Mouse (Mus musculus) lung, postnatal 25 days (tissue): ENCODE measurements around the gene Rnf222.

Source experiments
- DNase-seq: peaks from one replicate; pipeline ENCODE4 v3.0.0; 2022; ENCODE audit warnings: low spot score

Gene Rnf222

GRCm38 (mm10) chr11:68890625-68891024 lies 2.3 kb downstream of the Rnf222 start:
- no peak for DNase-seq

GRCm38 (mm10) chr11:68891823-68892222 lies 3.5 kb downstream of the Rnf222 start:
- no peak for DNase-seq

GRCm38 (mm10) chr11:68892233-68892832 lies 4.0 kb downstream of the Rnf222 start:
- no peak for DNase-seq

DNA sequence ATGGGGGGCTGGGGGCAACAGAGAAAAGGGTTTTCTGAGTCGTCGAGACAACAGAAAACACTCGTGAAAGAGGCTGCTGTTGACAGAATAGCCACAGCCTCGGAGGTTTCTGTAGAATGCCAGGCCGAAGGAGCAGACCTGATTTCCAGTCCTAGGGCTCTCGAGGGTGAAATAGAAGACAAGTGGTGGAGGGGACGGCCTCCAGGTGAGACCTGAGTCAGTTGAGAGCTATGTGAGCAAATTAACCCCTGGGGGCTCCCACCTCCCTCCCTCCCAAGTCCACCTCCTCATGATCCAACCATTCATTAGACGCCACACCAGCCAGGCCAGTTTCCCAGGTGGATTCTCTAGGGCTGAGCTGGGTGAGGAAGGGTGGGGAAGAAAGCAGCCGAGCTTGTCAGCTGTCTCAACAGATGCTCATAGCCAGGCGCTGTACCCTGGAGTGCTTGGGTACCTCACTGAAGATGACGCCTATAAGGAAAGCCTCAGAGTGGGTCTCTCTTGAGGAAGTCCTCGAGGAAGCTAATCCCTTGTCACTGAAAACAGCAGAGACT lies 5.6 kb downstream of the Rnf222 start:
- no peak for DNase-seq

DNA sequence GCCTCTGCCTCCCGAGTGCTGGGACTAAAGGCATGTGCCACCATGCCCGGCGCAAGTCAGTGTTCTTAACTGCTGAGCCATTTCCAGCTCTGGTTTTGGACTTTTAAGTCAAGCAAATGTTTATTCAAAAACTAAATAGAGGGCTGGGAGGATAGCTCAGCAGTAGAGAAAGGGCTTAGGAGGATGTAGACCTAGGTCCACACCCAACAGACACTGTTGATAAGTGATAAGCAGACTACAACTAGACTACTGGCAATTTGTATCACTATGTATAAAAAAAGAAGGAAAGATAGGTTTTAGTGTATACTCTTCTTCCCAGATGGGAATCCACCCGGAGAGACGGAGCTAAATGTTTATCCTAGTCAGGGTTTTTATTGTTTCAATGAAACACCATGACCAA lies 7.9 kb downstream of the Rnf222 start:
- DNase-seq: no peak

DNA sequence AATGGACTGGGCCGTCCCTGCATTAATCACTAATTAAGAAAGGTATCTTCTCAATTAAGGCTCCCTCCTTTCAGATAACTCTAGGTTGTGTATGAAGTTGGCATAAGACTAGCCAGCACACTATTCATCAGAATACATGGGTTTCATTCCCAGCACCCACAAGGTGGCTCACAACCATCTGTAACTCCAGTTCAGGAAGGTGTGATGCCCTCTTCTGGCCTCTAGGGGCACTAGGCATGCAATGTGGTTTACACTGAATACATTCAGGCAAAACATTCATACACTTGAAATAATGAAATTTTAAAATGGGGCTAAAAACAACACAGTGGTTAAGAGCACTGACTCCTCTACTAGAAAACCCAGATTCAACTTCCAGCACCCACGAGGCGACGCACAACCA lies 8.8 kb downstream of the Rnf222 start:
- DNase-seq: peak; percentile 42

- no peak for DNase-seq
Observed at GRCm38 (mm10) chr11:68897838-68898237, 9.5 kb downstream of the Rnf222 start.

DNA sequence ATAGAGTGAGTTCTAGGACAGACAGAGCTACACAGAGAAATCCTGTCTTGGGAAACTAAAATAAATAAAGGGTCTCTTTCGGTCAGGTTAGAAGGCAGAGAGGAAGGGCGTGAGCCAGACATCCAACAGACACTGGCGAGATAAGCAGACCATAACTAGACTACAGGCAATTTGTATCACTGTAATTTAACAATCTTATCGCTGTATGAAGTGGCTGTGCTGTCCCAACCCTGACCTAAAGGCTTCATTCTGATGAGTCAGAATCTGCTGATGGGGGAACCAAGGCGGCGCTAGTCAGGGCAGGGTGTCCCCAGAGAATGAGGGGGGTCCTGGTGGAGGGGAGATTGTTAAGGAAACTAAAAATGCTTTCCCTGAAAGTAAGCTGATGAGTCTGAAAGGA lies 10.4 kb downstream of the Rnf222 start:
- no peak for DNase-seq

- DNase-seq: no peak
Observed at GRCm38 (mm10) chr11:68899815-68900214, 11.5 kb downstream of the Rnf222 start.

DNA sequence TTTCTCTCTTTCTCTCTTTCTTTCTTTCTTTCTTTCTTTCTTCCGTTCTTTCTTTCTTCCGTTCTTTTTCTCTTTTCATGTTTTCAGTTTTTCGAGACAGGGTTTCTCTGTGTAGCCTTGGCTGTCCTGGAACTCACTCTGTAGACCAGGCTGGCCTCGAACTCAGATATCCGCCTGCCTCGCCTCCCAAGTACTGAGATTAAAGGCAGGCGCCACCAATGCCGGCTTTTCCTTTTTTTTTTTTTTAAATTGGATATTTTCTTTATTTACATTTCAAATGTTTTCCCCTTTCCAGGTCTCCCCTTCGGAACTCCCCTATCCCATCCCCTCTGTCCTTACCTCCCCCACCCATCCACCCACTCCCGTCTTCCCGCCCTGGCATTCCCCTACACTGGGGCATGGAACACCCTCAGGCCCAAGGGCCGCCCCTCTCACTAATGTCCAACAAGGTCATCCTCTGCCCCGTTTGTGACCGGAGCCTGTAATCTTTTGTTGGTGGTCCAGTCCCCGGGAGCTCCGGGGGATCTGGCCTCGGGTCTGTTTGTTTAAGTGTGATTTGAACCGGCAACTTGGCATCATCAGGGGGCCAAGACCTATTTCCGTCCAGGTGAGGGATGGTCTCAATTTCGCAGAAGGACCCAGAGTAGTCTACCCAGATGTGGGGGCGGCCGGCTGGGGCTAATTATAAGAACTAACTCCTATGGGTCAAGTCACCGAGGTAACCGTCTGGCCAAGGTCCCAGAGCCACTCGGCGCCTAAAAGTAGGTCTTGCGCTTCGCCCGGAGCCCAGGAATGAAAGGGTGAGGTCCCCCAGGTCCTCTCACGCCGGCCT lies 12.4 kb downstream of the Rnf222 start:
- no peak for DNase-seq

DNA sequence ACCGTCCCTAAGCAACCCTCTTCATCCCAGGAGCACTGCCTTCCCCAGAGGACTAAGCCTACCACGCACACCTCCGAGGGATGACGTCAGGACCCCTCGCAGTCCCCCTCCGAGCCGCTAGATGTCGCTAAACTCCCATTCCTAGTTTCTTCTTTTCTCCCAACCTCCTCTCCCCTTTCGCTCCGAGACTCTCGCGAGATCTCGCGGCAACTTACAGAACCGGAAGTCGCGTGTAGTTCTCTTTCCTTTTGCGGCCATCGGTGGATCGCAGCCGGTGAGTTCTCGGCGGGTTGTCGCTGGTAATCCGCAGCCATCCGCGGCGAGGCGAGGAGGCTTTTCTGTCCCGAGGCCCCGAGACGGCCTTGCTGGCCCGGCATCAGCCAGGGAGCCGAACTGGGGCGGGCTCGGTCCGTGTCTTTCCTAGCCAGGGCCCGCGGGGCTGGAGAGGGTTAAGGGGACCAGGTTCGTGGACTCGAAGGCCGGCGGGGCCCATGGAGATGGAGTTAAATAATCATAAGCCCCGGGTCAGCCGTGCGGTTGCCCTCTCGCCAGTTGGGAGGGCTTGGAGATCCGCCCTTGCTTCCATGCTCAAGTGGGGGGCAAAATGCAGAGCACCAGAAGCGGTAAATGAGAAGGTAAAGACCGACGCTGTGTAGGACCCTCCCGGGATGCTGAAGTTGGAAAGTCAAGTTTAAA lies 13.1 kb downstream of the Rnf222 start, which contains the start of gene Rpl26:
Rpl26 (plus strand) TSS at position 233 of the 696 bp plus-strand sequence.
- peak; percentile 99 for DNase-seq

DNA sequence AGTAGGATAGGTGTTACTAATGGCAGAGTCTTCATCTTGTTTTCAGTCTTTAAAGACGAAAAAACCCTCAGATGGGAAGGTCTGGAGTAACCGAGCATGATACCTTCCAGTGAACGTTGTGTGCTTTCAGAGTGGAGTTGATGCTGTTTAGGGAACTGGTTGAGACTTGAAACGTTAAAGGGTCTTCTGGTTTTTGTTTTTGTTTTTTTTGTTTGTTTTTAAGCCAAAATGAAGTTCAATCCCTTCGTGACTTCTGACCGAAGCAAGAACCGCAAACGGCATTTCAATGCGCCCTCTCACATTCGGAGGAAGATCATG lies 13.7 kb downstream of the Rnf222 start:
- no peak for DNase-seq

DNA sequence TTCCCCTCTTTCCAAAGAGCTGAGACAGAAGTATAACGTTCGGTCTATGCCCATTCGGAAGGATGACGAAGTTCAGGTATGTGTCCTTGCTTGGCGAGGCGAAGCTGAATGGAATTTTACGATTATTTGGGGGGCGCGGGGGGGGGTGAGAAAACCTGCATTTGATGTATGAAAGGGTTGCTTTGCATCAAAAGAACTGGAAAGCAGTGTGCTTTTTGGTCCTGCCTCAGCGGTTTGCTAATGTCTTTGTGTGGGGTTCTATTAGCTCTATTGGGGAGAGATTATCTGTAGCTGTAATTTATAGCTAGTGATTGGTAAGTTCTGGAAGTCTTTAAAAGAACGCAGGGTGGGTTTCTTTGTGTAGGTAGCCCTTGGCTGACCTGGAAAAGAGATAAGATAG lies 14.0 kb downstream of the Rnf222 start:
- no peak for DNase-seq

DNA sequence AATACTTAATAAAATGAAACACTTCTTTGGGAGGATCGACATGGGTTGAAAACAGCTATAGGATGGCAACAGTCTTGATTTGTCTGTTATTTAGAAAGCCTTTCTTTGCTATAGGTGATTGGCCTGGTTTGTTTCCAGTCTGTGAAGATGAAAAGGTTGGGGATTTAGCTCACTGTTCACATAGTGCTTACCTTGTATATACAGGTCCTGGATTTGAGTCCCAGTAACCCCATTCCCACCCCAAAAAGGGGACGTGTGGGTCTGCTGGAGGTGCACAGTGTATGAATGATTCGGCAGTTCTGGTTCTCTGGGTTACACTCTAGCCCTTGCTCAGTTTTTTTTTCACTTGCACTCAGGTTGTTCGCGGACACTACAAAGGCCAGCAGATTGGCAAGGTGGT lies 14.5 kb downstream of the Rnf222 start:
- DNase-seq: no peak

- no peak for DNase-seq
Observed at GRCm38 (mm10) chr11:68903775-68904174, 15.4 kb downstream of the Rnf222 start.

GRCm38 (mm10) chr11:68904375-68905137 lies 16.2 kb downstream of the Rnf222 start:
- peak; percentile 81 for DNase-seq

DNA sequence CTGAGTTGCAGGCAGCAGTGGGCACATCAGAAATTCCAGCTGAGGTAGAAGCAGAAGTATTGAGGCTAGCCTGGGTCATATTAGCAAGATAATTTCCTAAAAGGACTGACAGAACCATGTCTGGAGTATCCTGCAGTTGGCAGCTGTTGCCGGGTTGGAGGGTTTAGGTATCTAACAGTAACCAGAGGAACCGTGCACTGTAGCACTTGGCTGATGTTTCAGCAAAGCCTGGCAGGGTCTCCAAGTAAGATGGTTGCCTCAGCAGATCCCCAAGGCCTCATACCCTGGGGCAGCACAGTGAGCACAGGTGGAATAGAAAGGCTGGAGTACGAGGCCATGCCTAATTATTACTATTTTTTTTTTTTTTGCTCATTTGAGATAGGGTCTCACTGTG lies 16.8 kb downstream of the Rnf222 start:
- no peak for DNase-seq

GRCm38 (mm10) chr11:68905665-68906460 lies 17.5 kb downstream of the Rnf222 start:
- no peak for DNase-seq

DNA sequence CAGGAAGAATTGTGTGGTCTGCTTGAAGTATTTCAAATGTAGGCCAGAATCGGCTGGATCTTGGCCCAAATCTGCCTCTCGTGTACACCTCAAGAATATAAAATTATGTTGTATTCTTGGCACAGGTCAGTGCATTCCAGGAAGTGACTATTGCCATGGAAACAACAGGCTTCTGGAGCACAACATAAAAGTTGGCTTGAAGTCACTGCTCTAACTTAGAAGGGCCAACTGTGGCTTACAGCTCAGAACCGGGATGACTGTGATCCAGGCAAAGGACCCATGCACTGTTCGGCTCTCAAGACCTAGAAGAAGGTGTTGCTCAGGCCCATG lies 18.1 kb downstream of the Rnf222 start:
- DNase-seq: no peak

DNA sequence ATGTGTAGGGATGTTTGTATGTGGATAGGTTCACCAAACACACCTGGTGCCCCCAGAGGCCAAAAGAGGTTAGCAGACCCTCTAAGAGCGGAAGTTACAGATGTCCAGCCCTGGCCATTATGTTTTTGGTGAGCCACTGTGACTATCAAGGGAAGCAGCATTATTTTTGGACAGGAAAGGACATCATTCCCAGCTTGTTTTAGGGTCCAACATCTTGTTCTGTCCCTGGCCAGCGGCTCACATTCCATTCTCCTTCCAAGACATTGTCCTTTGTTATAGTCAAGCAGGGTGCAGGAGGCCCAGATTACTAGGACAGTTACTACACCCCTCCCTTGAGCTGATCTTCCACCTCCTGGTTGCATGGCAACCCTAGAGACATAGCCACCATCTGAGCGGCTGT lies 18.9 kb downstream of the Rnf222 start:
- no peak for DNase-seq

DNA sequence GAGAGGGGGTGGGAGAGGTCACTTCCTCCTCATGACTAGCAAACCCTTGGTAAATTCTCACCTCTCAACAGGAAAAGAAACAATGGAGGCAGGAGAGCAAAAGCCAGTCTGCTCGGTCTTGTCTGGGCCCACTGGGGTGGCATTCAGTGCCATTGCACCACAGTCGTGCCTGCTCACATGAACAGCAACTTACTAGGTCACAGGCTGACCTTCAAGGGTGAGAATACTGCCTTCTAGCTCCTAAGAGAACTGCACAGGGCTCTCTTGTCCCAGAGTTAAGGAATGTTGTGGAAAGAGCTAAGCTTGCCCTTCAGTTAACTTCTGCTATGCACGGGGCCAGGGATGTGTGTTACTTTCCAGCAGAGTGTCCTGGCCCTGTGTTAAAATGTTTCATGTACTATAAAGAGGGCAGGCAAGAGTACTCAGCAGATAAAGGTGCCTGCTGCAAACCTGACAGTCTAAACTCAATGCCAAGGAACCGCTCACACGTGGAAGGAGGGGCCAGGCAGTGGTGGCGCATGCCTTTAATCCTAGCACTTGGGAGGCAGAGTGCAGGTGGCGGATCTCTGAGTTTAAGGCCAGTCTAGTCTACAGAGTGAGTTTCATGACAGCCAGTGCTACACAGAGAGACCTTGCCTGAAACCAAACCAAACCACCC lies 20.6 kb downstream of the Rnf222 start:
- no peak for DNase-seq
